Mouse (Mus musculus) hindlimb bud, embryonic 11.5 days (tissue): ENCODE measurements around the gene Pigk.

ENCODE experiments used
- DNase-seq: peaks from one replicate; pipeline ENCODE4 v3.0.0-alpha.2; 2012; ENCODE audit warnings: low read depth, low spot score; ENCODE audit errors: extremely low spot score

The Pigk gene

GRCm38 (mm10) chr3:152896111-152896510, 182.2 kb downstream of the Pigk start:
- no peak for DNase-seq

GRCm38 (mm10) chr3:152897196-152897595, 183.3 kb downstream of the Pigk start:
- no peak for DNase-seq

- no peak for DNase-seq
Observed at GRCm38 (mm10) chr3:152898906-152899305, 185.0 kb downstream of the Pigk start.

GRCm38 (mm10) chr3:152905026-152905425, 191.1 kb downstream of the Pigk start:
- DNase-seq: no peak

GRCm38 (mm10) chr3:152905800-152906199, 191.9 kb downstream of the Pigk start:
- DNase-seq: no peak

GRCm38 (mm10) chr3:152907087-152907486, 193.2 kb downstream of the Pigk start:
- DNase-seq: no peak

- DNase-seq: no peak
Observed at GRCm38 (mm10) chr3:152907683-152908082, 193.8 kb downstream of the Pigk start.

- DNase-seq: no peak
Observed at GRCm38 (mm10) chr3:152911578-152911977, 197.7 kb downstream of the Pigk start.

GRCm38 (mm10) chr3:152912216-152913101, 198.6 kb downstream of the Pigk start:
- DNase-seq: no peak

GRCm38 (mm10) chr3:152913150-152913549, 199.2 kb downstream of the Pigk start:
- no peak for DNase-seq

- DNase-seq: no peak
Observed at GRCm38 (mm10) chr3:152913625-152914024, 199.7 kb downstream of the Pigk start.

- DNase-seq: no peak
Observed at GRCm38 (mm10) chr3:152914376-152914775, 200.5 kb downstream of the Pigk start.

GRCm38 (mm10) chr3:152917579-152917978, 203.7 kb downstream of the Pigk start:
- DNase-seq: no peak

- DNase-seq: no peak
Observed at GRCm38 (mm10) chr3:152919101-152919500, 205.2 kb downstream of the Pigk start.

GRCm38 (mm10) chr3:152920365-152920764, 206.5 kb downstream of the Pigk start:
- no peak for DNase-seq

GRCm38 (mm10) chr3:152923530-152923929, 209.6 kb downstream of the Pigk start:
- DNase-seq: no peak

- no peak for DNase-seq
Observed at GRCm38 (mm10) chr3:152925364-152925763, 211.5 kb downstream of the Pigk start.

- no peak for DNase-seq
Observed at GRCm38 (mm10) chr3:152926166-152926565, 212.3 kb downstream of the Pigk start.

- no peak for DNase-seq
Observed at GRCm38 (mm10) chr3:152928287-152928975, 214.5 kb downstream of the Pigk start.

- no peak for DNase-seq
Observed at GRCm38 (mm10) chr3:152929256-152929787, 215.4 kb downstream of the Pigk start.

GRCm38 (mm10) chr3:152929788-152930281, 215.9 kb downstream of the Pigk start:
- DNase-seq: no peak

GRCm38 (mm10) chr3:152931354-152931753, 217.5 kb downstream of the Pigk start:
- DNase-seq: no peak
